Mouse (Mus musculus) neural tube, embryonic 14.5 days (tissue): Measurements from ENCODE around the gene Spr. TPM values are rescaled to one million over a fixed set of nuclear protein-coding genes. Genes with fewer than 3 reads are reported as not detected.
"Not testable (repeated sequence)": the region's sequence is repeated elsewhere in the genome, so short reads cannot be mapped to it uniquely, and the experiment has no call there.

Source experiments
- ATAC-seq: fragments of 200-750 bp; cut with Nextera tagmentation; 2 replicates; pipeline ENCODE4 v1.8.0; 2017; ENCODE audit warnings: low read depth, mild to moderate bottlenecking, moderate TSS enrichment, moderate library complexity
- H3K27ac ChIP-seq: fragments of 300-500 bp; sonication (generic); 2 replicates; pipeline ENCODE4 v1.5.1; 2014; ENCODE audit warnings: low read depth, mild to moderate bottlenecking, control low read depth, low read length, moderate library complexity, mixed read lengths
- H3K27me3 ChIP-seq: fragments of 300-500 bp; sonication (generic); 2 replicates; pipeline ENCODE4 v1.6.1; 2014; ENCODE audit warnings: low read length; ENCODE audit not compliant: control insufficient read depth, insufficient read depth
- H3K36me3 ChIP-seq: fragments of 300-500 bp; sonication (generic); 2 replicates; pipeline ENCODE4 v1.6.1; 2014; ENCODE audit warnings: low read length, mixed read lengths; ENCODE audit not compliant: control insufficient read depth, insufficient read depth
- H3K4me1 ChIP-seq: fragments of 300-500 bp; sonication (generic); 2 replicates; pipeline ENCODE4 v1.6.1; 2014; ENCODE audit warnings: low read length; ENCODE audit not compliant: control insufficient read depth, insufficient read depth
- H3K4me2 ChIP-seq: fragments of 300-500 bp; sonication (generic); 2 replicates; pipeline ENCODE4 v1.6.1; 2014; ENCODE audit warnings: mild to moderate bottlenecking, low read depth, low read length, control low read depth
- H3K4me3 ChIP-seq: fragments of 300-500 bp; sonication (generic); 2 replicates; pipeline ENCODE4 v1.5.1; 2014; ENCODE audit warnings: low read depth, low read length, control low read depth, mixed read lengths
- H3K9ac ChIP-seq: fragments of 300-500 bp; sonication (generic); replicated peaks from 2 replicates; pipeline ENCODE4 v1.6.1; 2014; ENCODE audit warnings: low read depth, mild to moderate bottlenecking, control low read depth, low read length, mixed read lengths
- H3K9me3 ChIP-seq: fragments of 300-500 bp; sonication (generic); 2 replicates; pipeline ENCODE4 v1.6.1; 2016; ENCODE audit warnings: low read length; ENCODE audit not compliant: control insufficient read depth
- WGBS: fragments of 180-500 bp; shearing (Covaris S2); extraction: QIAGEN DNeasy Blood & Tissue Kit; methylation state at CpG from one replicate; pipeline ENCODE4 v1.1.7; 2014; 5-methylcytosine and 5-hydroxymethylcytosine counted together
- polyA plus RNA-seq: library from polyadenylated mRNA; unstranded; fragments of >200 nt; fragmentation: Nextera tagmentation; extraction: Ambion mirVana; gene quantifications from 2 replicates; pipeline ENCODE4 v1.2.1, GENCODE M21; 2014

Gene Spr
- polyA plus RNA-seq, 1 experiment from 2014 or later = 38.6 TPM

- H3K4me3 ChIP-seq = no peak overlapping the region
- no peak for ATAC-seq
- no peak overlapping the region for H3K4me2 ChIP-seq
- no peaks in the 10 kb centered on the region for H3K4me1 ChIP-seq
- H3K27me3 ChIP-seq = no peaks in the 10 kb centered on the region
- H3K27ac ChIP-seq = no peak overlapping the region
- no peaks in the 10 kb centered on the region for H3K9me3 ChIP-seq
- H3K9ac ChIP-seq = no peak overlapping the region
- no peaks in the 10 kb centered on the region for H3K36me3 ChIP-seq
- 97% methylated on average over 2 of the region's 2 CpGs for WGBS
These were observed 2.0 kb upstream of the Spr start for GRCm38 (mm10) chr6:85139534-85139933.

GRCm38 (mm10) chr6:85136784-85137183 lies 782 bp downstream of the Spr start:
- Histone ChIP-seq H3K4me2 (peak overlapping the region; percentile 60), H3K4me3 (peak overlapping the region; percentile 56)
- not testable (repeated sequence) for H3K27ac ChIP-seq, ATAC-seq, H3K36me3 ChIP-seq, H3K27me3 ChIP-seq, H3K9me3 ChIP-seq, H3K9ac ChIP-seq, H3K4me1 ChIP-seq
- WGBS = 64% methylated on average over 7 of the region's 7 CpGs

GRCm38 (mm10) chr6:85132794-85133193 lies 4.8 kb downstream of the Spr start:
- H3K4me3 ChIP-seq, H3K4me2 ChIP-seq, H3K4me1 ChIP-seq, H3K9ac ChIP-seq, H3K36me3 ChIP-seq, H3K9me3 ChIP-seq, H3K27ac ChIP-seq, H3K27me3 ChIP-seq, ATAC-seq: not testable (repeated sequence)
- WGBS = 31% methylated on average over 3 of the region's 3 CpGs

DNA sequence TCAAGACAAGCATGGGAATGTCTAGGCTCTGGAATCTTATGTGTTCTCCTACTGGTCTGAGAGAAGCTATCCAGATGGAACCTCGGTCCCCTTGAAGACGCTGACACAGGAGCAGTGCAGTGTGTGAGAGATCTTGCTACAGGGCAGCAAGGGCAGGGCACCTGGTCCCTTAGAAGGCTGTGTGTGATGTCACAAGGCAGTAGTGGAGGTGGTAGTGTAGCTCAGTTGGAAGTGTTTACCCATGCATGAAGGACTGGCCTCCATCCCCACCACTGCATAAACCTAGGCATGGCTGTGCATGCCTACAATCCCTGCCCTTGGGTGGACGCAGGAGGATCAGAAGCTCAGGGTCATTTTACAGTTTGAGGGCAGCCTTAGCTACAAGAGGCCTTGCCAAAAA lies 5.3 kb downstream of the Spr start:
- not testable (repeated sequence) for H3K27ac ChIP-seq, H3K4me2 ChIP-seq, H3K9me3 ChIP-seq, H3K4me3 ChIP-seq, H3K27me3 ChIP-seq, H3K9ac ChIP-seq, H3K36me3 ChIP-seq, ATAC-seq, H3K4me1 ChIP-seq
- 97% methylated on average over 3 of the region's 3 CpGs for WGBS

DNA sequence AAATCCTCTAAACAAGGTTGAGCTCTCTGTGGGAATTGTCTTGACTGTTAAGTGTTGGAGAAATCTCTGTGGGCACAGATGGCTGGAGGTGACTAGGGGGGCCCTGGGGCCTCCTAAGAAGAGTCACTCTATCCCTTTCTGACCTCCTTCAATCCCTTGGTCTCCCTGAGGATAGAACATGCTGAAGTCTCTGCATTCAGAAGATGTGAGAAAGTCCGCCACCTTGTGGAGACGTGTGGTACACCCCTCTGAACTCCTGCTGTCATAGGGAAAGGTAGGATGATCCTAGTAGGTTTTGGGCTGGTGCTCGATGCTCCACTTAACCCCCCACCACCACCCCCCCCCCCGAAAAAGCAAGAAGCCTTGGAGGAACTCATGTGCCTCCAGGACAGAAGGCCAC lies 5.9 kb downstream of the Spr start:
- H3K27me3 ChIP-seq = peaks cover 2% of the 10 kb centered on the region; the same call in 1 of the 2 replicates
- no peaks in the 10 kb centered on the region for H3K4me1 ChIP-seq
- H3K9me3 ChIP-seq = no peaks in the 10 kb centered on the region
- no peak overlapping the region for H3K4me3 ChIP-seq
- H3K36me3 ChIP-seq = no peaks in the 10 kb centered on the region
- WGBS = 7% methylated on average over 4 of the region's 4 CpGs
- no peak for ATAC-seq
- no peak overlapping the region for H3K27ac ChIP-seq
- H3K4me2 ChIP-seq = no peak overlapping the region
- H3K9ac ChIP-seq = no peak overlapping the region

DNA sequence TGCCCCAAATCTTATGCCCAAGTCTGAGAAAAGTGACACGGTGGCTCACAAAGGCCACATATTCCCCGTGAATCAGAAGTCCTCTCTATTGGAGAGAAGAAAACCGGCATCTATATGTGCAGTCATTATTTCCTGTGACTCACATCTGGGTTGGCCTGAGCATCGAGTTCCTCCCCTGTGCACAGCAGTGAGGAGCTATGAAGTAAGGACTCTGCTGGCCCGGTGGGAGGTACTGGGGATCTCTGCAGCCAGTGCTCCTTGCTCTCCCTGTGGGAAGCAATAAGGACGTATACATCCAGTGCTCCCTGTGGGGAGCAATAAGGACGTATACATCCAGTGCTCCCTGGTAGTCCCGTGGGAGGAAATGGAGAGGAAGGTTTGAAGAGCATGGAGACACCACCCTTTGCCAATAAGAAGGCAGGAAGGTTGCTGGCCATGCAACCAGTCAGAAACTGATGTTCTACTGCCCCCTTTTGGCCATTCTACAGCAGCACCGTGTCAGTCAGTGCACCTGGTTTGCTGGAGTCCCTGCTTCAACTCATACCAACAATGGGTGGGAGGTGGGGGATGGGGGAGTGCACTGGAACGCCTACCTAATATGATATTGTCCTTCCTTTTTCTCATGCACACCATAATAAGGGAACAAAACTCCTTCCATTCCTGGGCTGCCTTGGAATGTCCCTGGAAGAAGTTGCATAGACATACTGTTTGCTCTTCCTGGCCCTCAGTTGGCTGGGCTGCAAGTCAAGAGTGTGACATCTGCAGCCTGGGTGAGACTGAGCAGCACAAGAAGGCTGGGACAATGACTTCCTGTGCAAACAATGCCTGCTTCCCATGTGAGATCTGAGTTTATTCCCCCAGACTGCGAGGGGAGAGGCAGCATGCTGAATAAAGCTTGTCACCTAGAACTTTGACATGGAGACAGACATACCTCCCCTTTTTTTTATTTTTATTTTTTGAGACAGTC lies 19.7 kb downstream of the Spr start:
- not testable (repeated sequence) for H3K9me3 ChIP-seq, H3K4me3 ChIP-seq, H3K27ac ChIP-seq, H3K4me1 ChIP-seq, H3K9ac ChIP-seq, H3K27me3 ChIP-seq, H3K4me2 ChIP-seq, H3K36me3 ChIP-seq, ATAC-seq
- 45% methylated on average over 8 of the region's 11 CpGs for WGBS

DNA sequence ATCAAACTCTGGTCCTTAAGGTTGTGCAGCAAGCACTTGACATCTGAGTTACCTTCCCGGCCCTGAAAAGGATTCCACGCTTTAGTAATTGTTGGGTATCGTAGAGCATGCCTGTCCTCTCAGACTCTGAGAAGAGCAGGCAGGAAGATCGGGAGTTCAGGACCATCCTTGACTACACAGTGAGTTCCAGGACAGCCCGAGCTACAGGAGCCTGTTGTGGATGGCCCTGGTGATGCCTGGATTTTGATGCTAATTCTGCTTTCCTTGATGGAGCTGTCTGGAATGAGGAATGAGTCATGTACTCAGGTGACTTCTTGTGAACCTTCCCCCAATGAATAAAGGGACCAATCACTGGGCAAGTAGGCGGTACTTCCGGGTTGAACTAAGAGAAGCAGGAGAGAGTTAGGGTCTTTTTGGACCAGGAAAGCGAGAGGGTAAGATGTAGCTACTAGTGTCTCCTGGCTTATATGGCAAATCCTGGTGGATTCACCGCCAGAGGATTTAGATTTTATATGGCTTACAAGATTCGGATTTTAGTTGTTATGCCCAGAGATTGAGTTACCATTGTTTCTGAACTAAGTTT lies 32.4 kb downstream of the Spr start:
- no peak overlapping the region for H3K4me3 ChIP-seq
- WGBS = 90% methylated on average over 10 of the region's 10 CpGs

GRCm38 (mm10) chr6:85103321-85103720 lies 34.2 kb downstream of the Spr start:
- Histone ChIP-seq H3K4me2 (no peak overlapping the region), H3K36me3 (no peaks in the 10 kb centered on the region)
- WGBS = 91% methylated on average over 3 of the region's 3 CpGs

More for the DNA sequence above, 32.4 kb downstream of the Spr start:
- no peak overlapping the region for H3K4me2 ChIP-seq
- no peaks in the 10 kb centered on the region for H3K27me3 ChIP-seq
- H3K9me3 ChIP-seq = no peaks in the 10 kb centered on the region
- H3K4me1 ChIP-seq = no peaks in the 10 kb centered on the region
- no peak overlapping the region for H3K27ac ChIP-seq
- ATAC-seq = no peak
- no peak overlapping the region for H3K9ac ChIP-seq
- no peaks in the 10 kb centered on the region for H3K36me3 ChIP-seq

DNA sequence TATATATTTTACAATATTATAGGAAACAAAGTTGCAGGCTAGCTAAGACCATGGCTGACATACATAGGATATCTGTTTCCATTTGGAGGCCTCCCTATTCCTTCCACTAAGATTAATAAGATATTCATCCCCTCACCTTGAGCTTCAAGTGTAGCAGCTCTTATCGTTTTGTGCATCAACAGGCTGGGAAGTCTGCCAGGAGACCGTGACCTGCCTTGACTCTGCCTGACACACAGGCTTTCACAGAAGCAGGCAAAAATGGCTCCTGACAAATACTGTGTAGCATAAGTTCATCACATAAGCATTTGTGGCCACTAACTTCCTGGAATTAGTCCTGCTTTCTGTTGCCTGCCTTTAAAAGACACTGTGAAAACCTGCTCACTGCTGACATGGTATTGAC lies 41.1 kb downstream of the Spr start:
- WGBS = 86% methylated on average over 2 of the region's 2 CpGs
- H3K4me1 ChIP-seq = no peaks in the 10 kb centered on the region
- no peak overlapping the region for H3K27ac ChIP-seq
- no peaks in the 10 kb centered on the region for H3K27me3 ChIP-seq
- no peak overlapping the region for H3K4me2 ChIP-seq
- no peak overlapping the region for H3K9ac ChIP-seq
- H3K4me3 ChIP-seq = no peak overlapping the region
- no peak for ATAC-seq
- H3K36me3 ChIP-seq = no peaks in the 10 kb centered on the region
- no peaks in the 10 kb centered on the region for H3K9me3 ChIP-seq

More at GRCm38 (mm10) chr6:85103321-85103720, 34.2 kb downstream of the Spr start:
- Histone ChIP-seq H3K9me3 (no peaks in the 10 kb centered on the region), H3K9ac (no peak overlapping the region), H3K4me3 (no peak overlapping the region), H3K4me1 (no peaks in the 10 kb centered on the region), H3K27me3 (no peaks in the 10 kb centered on the region), H3K27ac (no peak overlapping the region)
- ATAC-seq = no peak
